In genomic region chrX:110814592-110815548, GRCm38 (mm10) we compare ENCODE assay signal across 8 mouse cellular contexts. TPM values are rescaled to one million over a fixed set of nuclear protein-coding genes. Genes with fewer than 3 reads are reported as not detected.
DNase-seq lines count a peak whose midpoint lies in the region; ATAC-seq lines count a peak whose summit lies in the region.

No protein-coding gene starts in this region.

- H3K4me1 ChIP-seq in kidney, embryonic 16.5 days (ENCODE audit: insufficient read depth, low read length): no peaks in the 10 kb centered on the region
- no peaks in the 10 kb centered on the region for H3K4me1 ChIP-seq in hindbrain, embryonic 13.5 days (replicated peaks)
- H3K4me1 ChIP-seq in midbrain, embryonic 16.5 days (ENCODE audit: control insufficient read depth, insufficient read depth, low read length): no peaks in the 10 kb centered on the region

- no peaks in the 10 kb centered on the region for H3K36me3 ChIP-seq in kidney, embryonic 16.5 days (ENCODE audit: insufficient read depth, low read length)
- no peaks in the 10 kb centered on the region for H3K36me3 ChIP-seq in hindbrain, embryonic 13.5 days
- H3K36me3 ChIP-seq in midbrain, embryonic 16.5 days (ENCODE audit: control insufficient read depth, insufficient read depth, low read length): no peaks in the 10 kb centered on the region

- H3K27ac ChIP-seq in kidney, embryonic 16.5 days (ENCODE audit: low read length): no peak overlapping the region
- peak overlapping the region; percentile 93 for H3K27ac ChIP-seq in hindbrain, embryonic 13.5 days
- H3K27ac ChIP-seq in midbrain, embryonic 16.5 days (ENCODE audit: low read length): peak overlapping the region; percentile 91

- no peak for DNase-seq in kidney, adult 11 months
- DNase-seq in embryo, embryonic 10.5 days (ENCODE audit: low spot score): peak; percentile 25
- DNase-seq in urinary bladder, postnatal 10 days (ENCODE audit: low spot score): no peak
- DNase-seq in natural killer cell, adult 2 months (ENCODE audit: low spot score in 2 of 2): no peak
- DNase-seq in left cerebral cortex, adult 9 months (ENCODE audit: low spot score in 2 of 2): no peak

- H3K9me3 ChIP-seq in kidney, embryonic 16.5 days (ENCODE audit: low read length): no peaks in the 10 kb centered on the region
- no peaks in the 10 kb centered on the region for H3K9me3 ChIP-seq in hindbrain, embryonic 13.5 days
- no peaks in the 10 kb centered on the region for H3K9me3 ChIP-seq in midbrain, embryonic 16.5 days (replicated peaks; ENCODE audit: control insufficient read depth, low read length, poor library complexity, severe bottlenecking)

- 21% methylated on average over 52 of the region's 52 CpGs for WGBS in kidney, embryonic 16.5 days
- WGBS in hindbrain, embryonic 13.5 days: 18% methylated on average over 52 of the region's 52 CpGs
- WGBS in midbrain, embryonic 16.5 days: 22% methylated on average over 52 of the region's 52 CpGs

- no peak overlapping the region for H3K9ac ChIP-seq in kidney, embryonic 16.5 days (replicated peaks; ENCODE audit: low read length)
- peak overlapping the region; percentile 83 for H3K9ac ChIP-seq in hindbrain, embryonic 13.5 days
- peak overlapping the region; percentile 74 for H3K9ac ChIP-seq in midbrain, embryonic 16.5 days (ENCODE audit: low read depth, low read length)

- H3K4me3 ChIP-seq in kidney, embryonic 16.5 days (ENCODE audit: low read length): peak overlapping the region; percentile 38
- H3K4me3 ChIP-seq in hindbrain, embryonic 13.5 days: peak overlapping the region; percentile 57
- peak overlapping the region; percentile 50 for H3K4me3 ChIP-seq in midbrain, embryonic 16.5 days (ENCODE audit: low read depth, low read length)

- ATAC-seq in kidney, embryonic 16.5 days (ENCODE audit: low FRiP score, low TSS enrichment): peak; percentile 69; the same call in 1 of the 2 replicates
- peak; percentile 56 for ATAC-seq in hindbrain, embryonic 13.5 days (ENCODE audit: low FRiP score)
- peak; percentile 52 for ATAC-seq in midbrain, embryonic 16.5 days

- peak overlapping the region; percentile 59 for H3K4me2 ChIP-seq in kidney, embryonic 16.5 days (replicated peaks; ENCODE audit: low read depth, low read length)
- H3K4me2 ChIP-seq in hindbrain, embryonic 13.5 days: peak overlapping the region; percentile 57
- H3K4me2 ChIP-seq in midbrain, embryonic 16.5 days (ENCODE audit: low read length): peak overlapping the region; percentile 40

- H3K27me3 ChIP-seq in kidney, embryonic 16.5 days (ENCODE audit: insufficient read depth, low read length): peaks cover 47% of the 10 kb centered on the region
- no peaks in the 10 kb centered on the region for H3K27me3 ChIP-seq in hindbrain, embryonic 13.5 days
- H3K27me3 ChIP-seq in midbrain, embryonic 16.5 days (ENCODE audit: control insufficient read depth, insufficient read depth, low read depth, low read length): no peaks in the 10 kb centered on the region

RNA-seq across cellular contexts. Expression of gene Pou3f4, which starts 0.8 kb away (rescaled TPM):
- 0.05 TPM in 1 of 2 replicates, not detected in the other for polyA plus RNA-seq in kidney, embryonic 16.5 days (2015; fragmentation: Nextera tagmentation; extraction: Ambion mirVana)
- 17.3 and 18.8 TPM in 2 replicates for polyA plus RNA-seq in hindbrain, embryonic 13.5 days (2015; fragmentation: Nextera tagmentation; extraction: Ambion mirVana)
- 18.3 and 18.7 TPM in 2 replicates for polyA plus RNA-seq in midbrain, embryonic 16.5 days (2015; fragmentation: Nextera tagmentation; extraction: Ambion mirVana)

Comparison
In these comparisons a context has a peak if more than half of its experiments do, and no peak if none do; other contexts are left out.
1. RNA of gene Pou3f4, which starts 0.8 kb away (polyA plus RNA-seq): 18.3 to 18.7 TPM in midbrain, embryonic 16.5 days and 17.3 to 18.8 TPM in hindbrain, embryonic 13.5 days; 0.05 TPM in kidney, embryonic 16.5 days; every median in the first group is over 10 times any median in the second.
2. Peak in every context shown above with its lines, with median percentiles within 50 percentile points of each other: ATAC-seq, H3K4me2 ChIP-seq and H3K4me3 ChIP-seq.